Mouse (Mus musculus) heart, adult 8-10 months (tissue): ENCODE results near the gene Kif23. TPM values are rescaled to one million over a fixed set of nuclear protein-coding genes. Genes with fewer than 3 reads are reported as not detected.

Experiments
- total RNA-seq, 4 experiments: library from RNA; stranded (reverse); gene quantifications; 2 replicates each; pipeline ENCODE4 v1.2.4; 2022

The Kif23 gene
- total RNA-seq, 4 experiments from 2014 or later, result 0.56 to 2.3 (median 1.4) TPM

Other genes with a start within 250 kb of the Kif23 start
- gene Rplp1, start 32.2 kb downstream of the Kif23 start, total RNA-seq, result 1,000 to 10,000 TPM; 1,398 to 1,706 (median 1,515) TPM
- gene Paqr5, start 80.1 kb upstream of the Kif23 start, total RNA-seq, result not detected
- gene Glce, start 175.9 kb upstream of the Kif23 start, total RNA-seq, result 10 to 100 TPM in 3 of 4 experiments, 1 to 10 TPM in 1; 9.2 to 12.0 (median 11.0) TPM